Mouse (Mus musculus) MEL (cell line): ENCODE results near the gene Cfap43. TPM values are rescaled to one million over a fixed set of nuclear protein-coding genes. Genes with fewer than 3 reads are reported as not detected.
"Not testable (repeated sequence)": the region's sequence is repeated elsewhere in the genome, so short reads cannot be mapped to it uniquely, and the experiment has no call there.

Experiments used
- DNase-seq: peaks from one replicate; pipeline ENCODE4 v3.0.0; 2011; ENCODE audit warnings: low read depth, low spot score
- H3K27ac ChIP-seq: 2 replicates; pipeline ENCODE4 v1.5.1; 2012; ENCODE audit warnings: low read depth, mild to moderate bottlenecking, control low read depth, low read length, moderate library complexity; ENCODE audit not compliant: control insufficient read depth
- H3K27me3 ChIP-seq, 2 experiments: fragments of 150-350 bp in 1 of 2; sonication (generic) in 1 of 2; 2 replicates each; pipeline ENCODE4 v1.6.1; 2012; ENCODE audit warnings: low read length in 2 of 2, mild to moderate bottlenecking in 2 of 2, improper control_type of control experiment in 1 of 2, moderate library complexity in 1 of 2; ENCODE audit not compliant: insufficient read depth in 2 of 2, control insufficient read depth in 1 of 2
- H3K36me3 ChIP-seq, 2 experiments: 2 replicates each; pipeline ENCODE4 v1.6.1; 2012 to 2014; ENCODE audit warnings: low read length in 2 of 2, improper control_type of control experiment in 1 of 2, inconsistent platforms in 1 of 2, mild to moderate bottlenecking in 1 of 2; ENCODE audit not compliant: insufficient read depth in 2 of 2, control insufficient read depth in 1 of 2
- H3K4me1 ChIP-seq, 2 experiments: fragments of 150-350 bp in 1 of 2; sonication (generic) in 1 of 2; 2 replicates each; pipeline ENCODE4 v1.6.1; 2012; ENCODE audit warnings: low read length in 2 of 2, improper control_type of control experiment in 1 of 2, mild to moderate bottlenecking in 1 of 2; ENCODE audit not compliant: insufficient read depth in 2 of 2, control insufficient read depth in 1 of 2
- H3K4me3 ChIP-seq, 2 experiments: fragments of 150-350 bp in 1 of 2; sonication (generic) in 1 of 2; 2 replicates each; pipeline ENCODE4 v1.5.1; 2012; ENCODE audit warnings: low read depth in 2 of 2, low read length in 2 of 2, mild to moderate bottlenecking in 2 of 2, moderate library complexity in 2 of 2, control low read depth in 1 of 2, improper control_type of control experiment in 1 of 2; ENCODE audit not compliant: control insufficient read depth in 1 of 2, insufficient read depth in 1 of 2
- H3K79me2 ChIP-seq: 2 replicates; pipeline ENCODE4 v1.6.1; 2012; ENCODE audit warnings: mild to moderate bottlenecking, low read length, moderate library complexity; ENCODE audit not compliant: control insufficient read depth, poor library complexity, insufficient read depth
- H3K9ac ChIP-seq: 2 replicates; pipeline ENCODE4 v1.6.1; 2012; ENCODE audit warnings: low read depth, mild to moderate bottlenecking, control low read depth, low read length, moderate library complexity; ENCODE audit not compliant: control insufficient read depth, poor library complexity, severe bottlenecking
- H3K9me3 ChIP-seq: fragments of 150-350 bp; sonication (generic); replicated peaks from 2 replicates; pipeline ENCODE4 v1.6.1; 2012; ENCODE audit warnings: mild to moderate bottlenecking, low read length, improper control_type of control experiment, moderate library complexity; ENCODE audit not compliant: insufficient read depth
- CHD2 ChIP-seq: IDR thresholded peaks from 2 replicates; pipeline ENCODE4 v1.6.1; 2011; ENCODE audit warnings: low read length, improper control_type of control experiment
- ETS1 ChIP-seq: IDR thresholded peaks from 2 replicates; pipeline ENCODE4 v1.6.1; 2012; ENCODE audit warnings: low read depth, mild to moderate bottlenecking, inconsistent platforms, low read length, improper control_type of control experiment, moderate library complexity
- GABPA ChIP-seq: IDR thresholded peaks from 2 replicates; pipeline ENCODE4 v1.6.1; 2012; ENCODE audit warnings: low read depth, mild to moderate bottlenecking, inconsistent platforms, low read length, improper control_type of control experiment, moderate library complexity
- JUND ChIP-seq: IDR thresholded peaks from 2 replicates; pipeline ENCODE4 v1.6.1; 2011; ENCODE audit warnings: low read depth, mild to moderate bottlenecking, improper control_type of control experiment, low read length
- MAX ChIP-seq: IDR thresholded peaks from 2 replicates; pipeline ENCODE4 v1.6.1; 2011; ENCODE audit warnings: low read length, improper control_type of control experiment
- MAZ ChIP-seq: IDR thresholded peaks from 2 replicates; pipeline ENCODE4 v1.6.1; 2012; ENCODE audit warnings: low read depth, mild to moderate bottlenecking, inconsistent platforms, low read length, improper control_type of control experiment
- MEF2A ChIP-seq: IDR thresholded peaks from 2 replicates; pipeline ENCODE4 v1.6.1; 2014; ENCODE audit warnings: low read depth, mild to moderate bottlenecking, inconsistent platforms, low read length, improper control_type of control experiment; ENCODE audit not compliant: poor library complexity, insufficient replicate concordance, severe bottlenecking; ENCODE audit errors: extremely low read depth
- MXI1 ChIP-seq: IDR thresholded peaks from 2 replicates; pipeline ENCODE4 v1.6.1; 2011; ENCODE audit warnings: mild to moderate bottlenecking, low read depth, low read length, improper control_type of control experiment
- NRF1 ChIP-seq: IDR thresholded peaks from 2 replicates; pipeline ENCODE4 v1.6.1; 2014; ENCODE audit warnings: low read depth, mild to moderate bottlenecking, inconsistent platforms, low read length, improper control_type of control experiment, moderate library complexity; ENCODE audit not compliant: poor library complexity, insufficient read depth, severe bottlenecking
- RCOR1 ChIP-seq: IDR thresholded peaks from 2 replicates; pipeline ENCODE4 v1.6.1; 2012; ENCODE audit warnings: low read depth, mild to moderate bottlenecking, inconsistent platforms, low read length, improper control_type of control experiment
- USF2 ChIP-seq, 2 experiments: IDR thresholded peaks; 2 replicates each; pipeline ENCODE4 v1.6.1; 2011 to 2012; ENCODE audit warnings: improper control_type of control experiment in 2 of 2, low read length in 2 of 2, borderline replicate concordance in 1 of 2, inconsistent platforms in 1 of 2, low read depth in 1 of 2, mild to moderate bottlenecking in 1 of 2; ENCODE audit not compliant: insufficient read depth in 1 of 2
- ZNF384 ChIP-seq: IDR thresholded peaks from 2 replicates; pipeline ENCODE4 v1.6.1; 2012; ENCODE audit warnings: low read depth, mild to moderate bottlenecking, inconsistent platforms, low read length, improper control_type of control experiment
- polyA plus RNA-seq, 2 experiments: library from polyadenylated mRNA; stranded (reverse) in 1 of 2; unstranded in 1 of 2; fragments of >175 nt in 1 of 2; fragments of >200 nt in 1 of 2; gene quantifications; 2 replicates each; pipeline versions ENCODE4 v1.2.1 to v1.2.4; 2012; ENCODE audit warnings: low replicate concordance in 2 of 2, low read depth in 1 of 2; ENCODE audit not compliant: insufficient read length in 2 of 2, insufficient read depth in 1 of 2, missing spikeins in 1 of 2
- total RNA-seq: library from RNA; depleted of rRNA; stranded (reverse); fragments of 300-350 nt; gene quantifications from 2 replicates; pipeline ENCODE4 v1.2.3, GENCODE M21; 2012

Cfap43 gene
- total and polyA plus RNA-seq, 3 experiments, result 0.10 to 0.12 TPM; not detected in 1

GRCm38 (mm10) chr19:47853951-47854795 lies 64.9 kb downstream of the Cfap43 start:
- peaks cover 10% of the 10 kb centered on the region for H3K79me2 ChIP-seq
- peaks cover 5 to 10% of the 10 kb centered on the region in 2 experiments for H3K4me1 ChIP-seq
- H3K4me3 ChIP-seq, result peak overlapping the region; percentile 82 to 86
- no peaks in the 10 kb centered on the region for H3K27me3 ChIP-seq
- H3K27ac ChIP-seq, result no peak overlapping the region
- DNase-seq, result no peak
- H3K9ac ChIP-seq, result peak overlapping the region; percentile 46
- no peaks in the 10 kb centered on the region for H3K9me3 ChIP-seq
- peaks cover 1 to 5% of the 10 kb centered on the region in 2 experiments for H3K36me3 ChIP-seq
- TF ChIP-seq JUND (no peak), NRF1 (no peak), RCOR1 (no peak), CHD2 (no peak), ETS1 (no peak), GABPA (no peak), MXI1 (no peak), USF2 (IDR thresholded peaks at IDR 0.05; ENCODE audit: borderline replicate concordance in 1 of 2, insufficient read depth in 1 of 2, low read depth in 1 of 2, low read length in 2 of 2) (no peak), MAX (no peak), ZNF384 (no peak)

DNA sequence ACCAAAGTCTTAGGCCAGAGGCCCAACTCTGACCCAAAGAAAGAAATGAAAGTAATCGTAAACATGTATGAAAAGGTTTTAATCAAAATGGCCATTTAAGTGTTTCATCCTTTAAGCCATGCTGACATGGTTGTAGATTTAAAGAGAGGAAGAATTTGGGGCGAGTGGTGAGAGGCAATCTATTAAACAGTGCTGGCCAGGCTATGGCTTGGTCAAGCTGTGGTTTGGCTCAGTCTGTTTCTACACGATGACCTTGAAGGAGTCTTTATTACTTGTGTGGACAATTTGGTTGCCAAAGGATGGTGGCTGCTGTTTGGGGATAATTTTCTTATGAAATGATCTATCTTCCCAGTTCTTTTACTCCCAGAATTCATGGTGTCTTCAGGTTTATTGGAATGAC lies 66.0 kb downstream of the Cfap43 start:
- H3K4me3 ChIP-seq, result no peak overlapping the region
- no peak for TF ChIP-seq MEF2A
- TF ChIP-seq RCOR1, result no peak
- no peak for TF ChIP-seq MAZ
- no peaks in the 10 kb centered on the region for H3K9me3 ChIP-seq
- H3K36me3 ChIP-seq, result peaks cover 0 to 5% of the 10 kb centered on the region in 2 experiments; a peak in 2 of 4 replicates
- H3K9ac ChIP-seq, result no peak overlapping the region
- H3K27ac ChIP-seq, result no peak overlapping the region
- peaks cover 10% of the 10 kb centered on the region for H3K79me2 ChIP-seq
- DNase-seq, result no peak
- peaks cover 5 to 10% of the 10 kb centered on the region in 2 experiments for H3K4me1 ChIP-seq
- H3K27me3 ChIP-seq, result no peaks in the 10 kb centered on the region

DNA sequence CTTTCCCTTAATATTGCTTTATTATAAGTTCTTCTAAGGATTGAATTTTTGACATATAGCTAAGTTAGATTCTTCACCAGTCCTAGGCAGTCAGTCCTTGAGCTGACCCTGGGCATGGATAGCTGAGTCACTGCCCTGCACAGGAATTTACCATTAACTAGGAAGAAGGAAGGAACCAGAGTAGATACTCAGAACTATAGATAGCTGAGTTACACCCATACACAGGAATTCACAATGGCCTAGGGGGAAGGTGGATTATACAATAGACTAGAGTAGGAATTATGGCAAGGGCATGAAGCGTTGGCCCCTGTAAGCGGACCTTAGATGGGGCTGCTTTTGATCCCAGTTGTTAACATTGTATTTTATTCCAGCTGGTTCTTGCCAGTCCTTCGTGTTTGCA lies 67.0 kb downstream of the Cfap43 start:
- DNase-seq, result not testable (repeated sequence)
- H3K4me1 ChIP-seq, result peaks cover 5 to 10% of the 10 kb centered on the region in 2 experiments

More for the DNA sequence above, 67.0 kb downstream of the Cfap43 start:
- not testable (repeated sequence) for H3K36me3 ChIP-seq, H3K79me2 ChIP-seq, H3K9ac ChIP-seq, H3K4me3 ChIP-seq, H3K9me3 ChIP-seq, H3K27me3 ChIP-seq, H3K27ac ChIP-seq
